8 mouse cellular contexts compared by ENCODE assay signal in genomic region chr11:119548741-119549370, GRCm38 (mm10). TPM values are rescaled to one million over a fixed set of nuclear protein-coding genes. Genes with fewer than 3 reads are reported as not detected.
DNase-seq lines count a peak whose midpoint lies in the region; ATAC-seq and TF ChIP-seq lines count a peak whose summit lies in the region.

No protein-coding gene starts in this region.

- H3K4me2 ChIP-seq in lung, embryonic 16.5 days (ENCODE audit: low read depth, low read length) = peak overlapping the region; percentile 99
- peak overlapping the region; percentile 99 for H3K4me2 ChIP-seq in heart, postnatal 0 days (ENCODE audit: low read depth, low read length)
- peak overlapping the region; percentile 97 for H3K4me2 ChIP-seq in midbrain, embryonic 12.5 days (replicated peaks)

- H3K9me3 ChIP-seq in lung, embryonic 16.5 days (ENCODE audit: control insufficient read depth, low read length) = no peaks in the 10 kb centered on the region
- no peaks in the 10 kb centered on the region for H3K9me3 ChIP-seq in heart, postnatal 0 days (replicated peaks; ENCODE audit: control insufficient read depth, low read length)
- H3K9me3 ChIP-seq in midbrain, embryonic 12.5 days = no peaks in the 10 kb centered on the region

- 1% methylated on average over 37 of the region's 37 CpGs for WGBS in lung, embryonic 16.5 days
- WGBS in heart, postnatal 0 days = 2% methylated on average over 36 of the region's 37 CpGs
- WGBS in midbrain, embryonic 12.5 days = 0% methylated on average over 32 of the region's 37 CpGs

- no peak for ATAC-seq in lung, embryonic 16.5 days (ENCODE audit: low read depth)
- no peak for ATAC-seq in heart, postnatal 0 days (ENCODE audit: insufficient read depth, low read depth)
- no peak for ATAC-seq in midbrain, embryonic 12.5 days (ENCODE audit: low FRiP score, low read depth)

- TF ChIP-seq CTCF in heart, postnatal 0 days (IDR thresholded peaks at IDR 0.05; ENCODE audit: low read depth) = no peak; the same call in 1 of the 2 replicates

- peak; percentile 19 for DNase-seq in adrenal gland, adult 2 months
- no peak for DNase-seq in adrenal gland, postnatal 14 days
- no peak for DNase-seq in lung, postnatal 25 days (ENCODE audit: low spot score)
- no peak for DNase-seq in heart, postnatal 0 days (ENCODE audit: low spot score)
- DNase-seq in frontal cortex, postnatal 14 days (ENCODE audit: low spot score in 2 of 2) = no peak
- DNase-seq in urinary bladder, postnatal 25 days (ENCODE audit: low spot score) = no peak

- peak overlapping the region; percentile 60 for H3K9ac ChIP-seq in lung, embryonic 16.5 days (ENCODE audit: low read length)
- no peak overlapping the region; the same call in 1 of the 2 replicates for H3K9ac ChIP-seq in heart, postnatal 0 days (replicated peaks; ENCODE audit: low read depth, low read length)
- H3K9ac ChIP-seq in midbrain, embryonic 12.5 days (replicated peaks) = peak overlapping the region; percentile 55

- H3K27ac ChIP-seq in lung, embryonic 16.5 days (ENCODE audit: low read length) = no peak overlapping the region
- H3K27ac ChIP-seq in heart, postnatal 0 days (ENCODE audit: low read depth) = no peak overlapping the region
- H3K27ac ChIP-seq in midbrain, embryonic 12.5 days (replicated peaks) = peak overlapping the region; percentile 20; the same call in 1 of the 2 replicates

- no peak for TF ChIP-seq EP300 in heart, postnatal 0 days (IDR thresholded peaks at IDR 0.05; ENCODE audit: low read depth)

- peaks cover 65% of the 10 kb centered on the region for H3K4me1 ChIP-seq in lung, embryonic 16.5 days (replicated peaks; ENCODE audit: control insufficient read depth, insufficient read depth, low read length)
- peaks cover 29% of the 10 kb centered on the region for H3K4me1 ChIP-seq in heart, postnatal 0 days (ENCODE audit: control insufficient read depth, insufficient read depth)
- peaks cover 52% of the 10 kb centered on the region for H3K4me1 ChIP-seq in midbrain, embryonic 12.5 days

- H3K27me3 ChIP-seq in lung, embryonic 16.5 days (ENCODE audit: control insufficient read depth, insufficient read depth, low read depth, low read length) = peaks cover 63% of the 10 kb centered on the region
- H3K27me3 ChIP-seq in heart, postnatal 0 days (ENCODE audit: control insufficient read depth, insufficient read depth, low read length) = peaks cover 83% of the 10 kb centered on the region
- H3K27me3 ChIP-seq in midbrain, embryonic 12.5 days = peaks cover 98% of the 10 kb centered on the region

- no peaks in the 10 kb centered on the region for H3K36me3 ChIP-seq in lung, embryonic 16.5 days (ENCODE audit: control insufficient read depth, insufficient read depth, low read length)
- H3K36me3 ChIP-seq in heart, postnatal 0 days (replicated peaks; ENCODE audit: control insufficient read depth, insufficient read depth, low read length) = no peaks in the 10 kb centered on the region
- H3K36me3 ChIP-seq in midbrain, embryonic 12.5 days = no peaks in the 10 kb centered on the region

- H3K4me3 ChIP-seq in lung, embryonic 16.5 days (ENCODE audit: low read length) = peak overlapping the region; percentile 58
- peak overlapping the region; percentile 64 for H3K4me3 ChIP-seq in heart, postnatal 0 days (ENCODE audit: low read depth, low read length)
- peak overlapping the region; percentile 62 for H3K4me3 ChIP-seq in midbrain, embryonic 12.5 days

RNA-seq across cellular contexts. Expression of gene Nptx1, which starts 1.3 kb away (rescaled TPM):
- total RNA-seq in adrenal gland, adult 2 months (2021) = 1 to 10 TPM; 2.2 to 4.9 TPM
- 1.9 and 2.2 TPM in 2 replicates for polyA plus RNA-seq in adrenal gland, adult 2 months (2012; rRNA removed)
- total RNA-seq in adrenal gland, postnatal 14 days (2021) = 3.3 and 4.1 TPM in 2 replicates
- 1.0 and 1.2 TPM in 2 replicates for polyA plus RNA-seq in lung, embryonic 16.5 days (2015; fragmentation: Nextera tagmentation; extraction: Ambion mirVana)
- total RNA-seq in heart, postnatal 0 days (2014; rRNA removed; ENCODE audit: low replicate concordance) = 0.81 and 1.6 TPM in 2 replicates
- polyA plus RNA-seq in heart, postnatal 0 days (2015; fragmentation: Nextera tagmentation; extraction: Ambion mirVana) = 0.23 TPM in 2 replicates
- 5.9 and 6.2 TPM in 2 replicates for polyA plus RNA-seq in midbrain, embryonic 12.5 days (2016; fragmentation: Nextera tagmentation; extraction: Ambion mirVana)

RNA-seq across cellular contexts. Expression of gene Rptor, which starts 53.8 kb away (rescaled TPM):
- total RNA-seq in adrenal gland, adult 2 months (2021) = 10 to 100 TPM; 43.7 to 47.7 TPM
- polyA plus RNA-seq in adrenal gland, adult 2 months (2012; rRNA removed) = 37.7 and 45.2 TPM in 2 replicates
- 45.5 and 47.9 TPM in 2 replicates for total RNA-seq in adrenal gland, postnatal 14 days (2021)
- 7.1 TPM in 2 replicates for polyA plus RNA-seq in lung, embryonic 16.5 days (2015; fragmentation: Nextera tagmentation; extraction: Ambion mirVana)
- 33.9 and 39.8 TPM in 2 replicates for total RNA-seq in heart, postnatal 0 days (2014; rRNA removed; ENCODE audit: low replicate concordance)
- 4.8 and 4.9 TPM in 2 replicates for polyA plus RNA-seq in heart, postnatal 0 days (2015; fragmentation: Nextera tagmentation; extraction: Ambion mirVana)
- polyA plus RNA-seq in midbrain, embryonic 12.5 days (2016; fragmentation: Nextera tagmentation; extraction: Ambion mirVana) = 18.3 and 19.0 TPM in 2 replicates

RNA-seq across cellular contexts. Expression of gene Endov, which starts 57.7 kb away (rescaled TPM):
- 10 to 100 TPM; 12.1 to 18.9 TPM for total RNA-seq in adrenal gland, adult 2 months (2021)
- polyA plus RNA-seq in adrenal gland, adult 2 months (2012; rRNA removed) = 12.8 and 14.7 TPM in 2 replicates
- 19.7 and 22.4 TPM in 2 replicates for total RNA-seq in adrenal gland, postnatal 14 days (2021)
- 16.0 and 17.9 TPM in 2 replicates for polyA plus RNA-seq in lung, embryonic 16.5 days (2015; fragmentation: Nextera tagmentation; extraction: Ambion mirVana)
- total RNA-seq in heart, postnatal 0 days (2014; rRNA removed; ENCODE audit: low replicate concordance) = 10.2 and 15.0 TPM in 2 replicates
- polyA plus RNA-seq in heart, postnatal 0 days (2015; fragmentation: Nextera tagmentation; extraction: Ambion mirVana) = 6.4 and 7.4 TPM in 2 replicates
- 24.9 and 25.1 TPM in 2 replicates for polyA plus RNA-seq in midbrain, embryonic 12.5 days (2016; fragmentation: Nextera tagmentation; extraction: Ambion mirVana)
